Mouse (Mus musculus) forebrain, embryonic 13.5 days (tissue): ENCODE measurements around the gene Olfr608. TPM values are rescaled to one million over a fixed set of nuclear protein-coding genes. Genes with fewer than 3 reads are reported as not detected.
"Not testable (repeated sequence)": the region's sequence is repeated elsewhere in the genome, so short reads cannot be mapped to it uniquely, and the experiment has no call there.

Source experiments
- ATAC-seq: fragments of 200-750 bp; cut with Nextera tagmentation; 2 replicates; pipeline ENCODE4 v1.8.0; 2017
- H3K27ac ChIP-seq: fragments of 300-500 bp; sonication (generic); 2 replicates; pipeline ENCODE4 v1.5.1; 2015; ENCODE audit warnings: inconsistent platforms, mild to moderate bottlenecking, moderate library complexity
- H3K27me3 ChIP-seq: fragments of 300-500 bp; sonication (generic); 2 replicates; pipeline ENCODE4 v1.6.1; 2015; ENCODE audit warnings: mild to moderate bottlenecking, inconsistent platforms
- H3K36me3 ChIP-seq: fragments of 300-500 bp; sonication (generic); 2 replicates; pipeline ENCODE4 v1.6.1; 2015; ENCODE audit warnings: mild to moderate bottlenecking, inconsistent platforms; ENCODE audit not compliant: poor library complexity, severe bottlenecking
- H3K4me1 ChIP-seq: fragments of 300-500 bp; sonication (generic); 2 replicates; pipeline ENCODE4 v1.6.1; 2015; ENCODE audit warnings: inconsistent platforms
- H3K4me2 ChIP-seq: fragments of 300-500 bp; sonication (generic); 2 replicates; pipeline ENCODE4 v1.6.1; 2015; ENCODE audit warnings: inconsistent platforms, mild to moderate bottlenecking, moderate library complexity
- H3K4me3 ChIP-seq: fragments of 300-500 bp; sonication (generic); 2 replicates; pipeline ENCODE4 v1.5.1; 2015; ENCODE audit warnings: mild to moderate bottlenecking, inconsistent platforms
- H3K9ac ChIP-seq: fragments of 300-500 bp; sonication (generic); 2 replicates; pipeline ENCODE4 v1.6.1; 2015; ENCODE audit warnings: mild to moderate bottlenecking, inconsistent platforms
- H3K9me3 ChIP-seq: fragments of 300-500 bp; sonication (generic); replicated peaks from 2 replicates; pipeline ENCODE4 v1.6.1; 2016; ENCODE audit warnings: inconsistent platforms
- WGBS: fragments of 180-500 bp; shearing (Covaris S2); methylation state at CpG from one replicate; pipeline ENCODE4 v1.1.7; 2015; 5-methylcytosine and 5-hydroxymethylcytosine counted together
- polyA plus RNA-seq: library from polyadenylated mRNA; unstranded; fragments of >200 nt; fragmentation: Nextera tagmentation; extraction: Ambion mirVana; gene quantifications from 2 replicates; pipeline ENCODE4 v1.2.1, GENCODE M21; 2015

Gene Olfr608
- not detected in 2 replicates for polyA plus RNA-seq

GRCm38 (mm10) chr7:103469577-103469976, at the start of gene Olfr608:
TSS of gene Olfr608 (plus strand) at chr7:103469877.
- ATAC-seq: no peak
- H3K27ac ChIP-seq: no peak within 1 kb of the TSS
- H3K9ac ChIP-seq: no peak within 1 kb of the TSS
- no peaks in the 10 kb centered on the region for H3K9me3 ChIP-seq
- no peak within 1 kb of the TSS for H3K4me3 ChIP-seq
- H3K4me1 ChIP-seq: no peaks in the 10 kb centered on the region
- no peaks in the 10 kb centered on the region for H3K27me3 ChIP-seq
- no peaks in the 10 kb centered on the region for H3K36me3 ChIP-seq
- no peak within 1 kb of the TSS for H3K4me2 ChIP-seq

GRCm38 (mm10) chr7:103445339-103445738, 24.3 kb upstream of the Olfr608 start, which contains the start of gene Olfr605:
TSS of gene Olfr605 (minus strand) at chr7:103445439.
- Histone ChIP-seq H3K9me3 (no peaks in the 10 kb centered on the region), H3K4me2 (no peak within 1 kb of the TSS), H3K4me1 (no peaks in the 10 kb centered on the region), H3K4me3 (no peak within 1 kb of the TSS), H3K27me3 (no peaks in the 10 kb centered on the region), H3K36me3 (no peaks in the 10 kb centered on the region), H3K9ac (no peak within 1 kb of the TSS), H3K27ac (no peak within 1 kb of the TSS)
- no peak for ATAC-seq
- 85% methylated on average over 1 of the region's 1 CpGs for WGBS

DNA sequence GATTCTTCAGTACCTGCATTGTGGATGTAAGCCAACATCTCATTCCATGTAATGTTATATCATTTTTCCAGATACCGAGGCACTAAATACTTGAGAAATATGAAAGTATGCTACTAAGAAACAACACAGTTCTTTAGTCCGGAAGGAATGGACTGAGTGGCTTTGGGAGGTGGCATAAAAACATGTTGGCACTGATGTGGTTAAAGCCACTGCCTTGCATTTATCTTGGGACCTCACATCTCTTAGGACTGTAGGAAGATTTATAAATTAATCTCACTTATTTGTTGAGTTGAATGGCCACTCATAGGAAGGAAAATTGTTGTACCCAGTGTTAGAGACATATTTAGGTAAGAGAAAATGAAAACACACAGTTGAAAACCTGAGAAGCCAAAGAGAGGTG, 20.9 kb upstream of the Olfr608 start, which contains the start of gene Olfr606:
Gene Olfr606 (plus strand): TSS at position 301 of the 400 bp plus-strand sequence.
- Histone ChIP-seq H3K27ac (no peak within 1 kb of the TSS), H3K9ac (no peak within 1 kb of the TSS), H3K4me1 (no peaks in the 10 kb centered on the region), H3K27me3 (no peaks in the 10 kb centered on the region), H3K9me3 (no peaks in the 10 kb centered on the region), H3K36me3 (no peaks in the 10 kb centered on the region), H3K4me2 (no peak within 1 kb of the TSS), H3K4me3 (no peak within 1 kb of the TSS)
- 94% methylated on average over 2 of the region's 2 CpGs for WGBS
- no peak for ATAC-seq

- 92% methylated on average over 5 of the region's 5 CpGs for WGBS
- Histone ChIP-seq H3K27me3 (no peaks in the 10 kb centered on the region), H3K27ac (no peak overlapping the region), H3K4me1 (no peaks in the 10 kb centered on the region), H3K4me3 (no peak overlapping the region), H3K4me2 (no peak overlapping the region), H3K9me3 (no peaks in the 10 kb centered on the region), H3K9ac (no peak overlapping the region), H3K36me3 (no peaks in the 10 kb centered on the region)
- no peak for ATAC-seq
These were observed 9.1 kb upstream of the Olfr608 start for GRCm38 (mm10) chr7:103460590-103460989.

DNA sequence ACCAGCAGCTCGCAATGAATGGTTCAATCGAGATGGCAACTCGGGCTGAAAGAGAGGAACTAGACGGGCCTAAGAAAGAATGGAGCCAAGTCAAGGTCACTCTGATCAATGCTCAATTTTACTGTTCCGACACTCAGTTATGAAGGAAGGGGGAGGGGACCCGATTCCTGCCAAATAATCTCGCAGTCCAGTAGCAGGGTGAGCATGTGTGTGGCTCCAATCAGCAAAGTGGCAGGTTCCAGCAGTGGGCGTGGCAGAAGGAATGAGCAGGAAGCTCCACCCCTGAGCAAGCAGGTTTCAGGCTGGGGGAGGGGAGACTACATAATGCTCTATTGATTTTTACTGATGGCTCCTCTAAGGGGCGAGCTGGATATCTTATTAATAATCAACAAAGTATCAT, 7.4 kb downstream of the Olfr608 start:
- H3K4me3 ChIP-seq, H3K9me3 ChIP-seq, H3K4me1 ChIP-seq, H3K36me3 ChIP-seq, H3K27me3 ChIP-seq, H3K27ac ChIP-seq, H3K4me2 ChIP-seq, ATAC-seq, H3K9ac ChIP-seq: not testable (repeated sequence)
- 86% methylated on average over 9 of the region's 9 CpGs for WGBS

DNA sequence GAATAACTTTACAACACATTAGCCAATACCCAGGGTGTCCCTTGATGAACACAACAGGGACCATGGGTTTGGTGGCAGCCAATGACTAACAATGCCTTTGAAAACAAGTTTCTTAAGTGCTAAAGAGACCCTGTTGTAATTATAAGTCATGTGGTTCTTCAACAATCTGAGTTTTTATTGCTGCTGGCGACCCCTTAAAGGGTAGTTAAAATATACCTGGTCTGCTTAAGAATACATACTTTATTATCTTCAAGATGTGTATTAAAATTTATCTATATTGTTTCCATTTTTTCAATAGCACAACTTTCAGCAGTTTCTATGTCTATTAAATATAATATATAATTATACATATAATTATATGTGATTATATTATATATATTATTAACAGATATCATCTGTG, 28.3 kb downstream of the Olfr608 start, which contains the start of gene Olfr609:
Gene Olfr609 (minus strand): TSS at position 101 of the 400 bp plus-strand sequence.
- Histone ChIP-seq H3K4me1 (no peaks in the 10 kb centered on the region), H3K36me3 (no peaks in the 10 kb centered on the region), H3K9me3 (no peaks in the 10 kb centered on the region), H3K27me3 (no peaks in the 10 kb centered on the region), H3K4me2 (no peak within 1 kb of the TSS), H3K27ac (no peak within 1 kb of the TSS), H3K9ac (no peak within 1 kb of the TSS), H3K4me3 (no peak within 1 kb of the TSS)
- 52% methylated on average over 1 of the region's 1 CpGs for WGBS
- ATAC-seq: no peak

DNA sequence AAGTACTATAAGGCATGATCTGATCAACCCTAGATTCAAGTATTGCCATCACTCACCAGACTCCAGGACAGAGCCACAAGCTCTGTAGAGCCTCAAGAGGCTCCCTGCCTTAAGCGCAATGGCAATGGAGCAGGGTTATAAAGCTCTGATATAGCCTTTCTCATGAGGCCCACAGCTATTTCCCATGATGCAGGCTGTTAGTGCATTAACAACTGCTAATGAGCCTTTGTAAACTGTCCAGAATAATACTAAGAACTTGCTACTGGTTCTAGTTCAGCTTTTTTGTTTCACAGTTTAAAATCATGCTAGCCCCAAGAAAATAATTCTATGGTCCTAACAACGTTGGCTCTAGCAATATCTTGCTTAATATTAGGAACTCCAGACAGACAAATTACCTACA, 42.3 kb downstream of the Olfr608 start, which contains the start of gene Olfr610:
Gene Olfr610 (minus strand): TSS at position 101 of the 400 bp plus-strand sequence.
- H3K36me3 ChIP-seq: no peaks in the 10 kb centered on the region
- no peak within 1 kb of the TSS for H3K4me2 ChIP-seq
- no peak within 1 kb of the TSS for H3K27ac ChIP-seq
- H3K27me3 ChIP-seq: no peaks in the 10 kb centered on the region
- H3K4me3 ChIP-seq: no peak within 1 kb of the TSS
- no peak within 1 kb of the TSS for H3K9ac ChIP-seq
- WGBS: 90% methylated on average over 2 of the region's 2 CpGs
- no peaks in the 10 kb centered on the region for H3K4me1 ChIP-seq
- H3K9me3 ChIP-seq: no peaks in the 10 kb centered on the region
- ATAC-seq: no peak

GRCm38 (mm10) chr7:103520746-103521145, 51.1 kb downstream of the Olfr608 start, which contains the start of gene Olfr611:
TSS of gene Olfr611 (minus strand) at chr7:103520846.
- not testable (repeated sequence) for H3K27ac ChIP-seq, H3K4me1 ChIP-seq, ATAC-seq, H3K4me3 ChIP-seq, H3K4me2 ChIP-seq, H3K9ac ChIP-seq, H3K9me3 ChIP-seq, H3K27me3 ChIP-seq, H3K36me3 ChIP-seq
- 56% methylated on average over 1 of the region's 1 CpGs for WGBS

Other genes starting within 250 kb of the Olfr608 start
- not detected in 2 replicates for gene Usp17ld, start 217.4 kb upstream of the Olfr608 start, polyA plus RNA-seq
- not detected in 2 replicates for gene Olfr596, start 164.2 kb upstream of the Olfr608 start, polyA plus RNA-seq
- not detected in 2 replicates for gene Olfr597, start 153.6 kb upstream of the Olfr608 start, polyA plus RNA-seq
- gene Olfr598, start 146.3 kb upstream of the Olfr608 start, polyA plus RNA-seq: not detected in 2 replicates
- not detected in 2 replicates for gene Olfr599, start 134.0 kb upstream of the Olfr608 start, polyA plus RNA-seq
- not detected in 2 replicates for gene Olfr600, start 120.2 kb upstream of the Olfr608 start, polyA plus RNA-seq
- not detected in 2 replicates for gene Olfr601, start 107.2 kb upstream of the Olfr608 start, polyA plus RNA-seq
- not detected in 2 replicates for gene Olfr603, start 83.7 kb upstream of the Olfr608 start, polyA plus RNA-seq
- not detected in 2 replicates for gene Usp17lc, start 54.8 kb upstream of the Olfr608 start, polyA plus RNA-seq
- gene Olfr605, start 24.4 kb upstream of the Olfr608 start, polyA plus RNA-seq: not detected in 2 replicates
- not detected in 2 replicates for gene Olfr606, start 20.8 kb upstream of the Olfr608 start, polyA plus RNA-seq
- gene Olfr607, start 5.7 kb upstream of the Olfr608 start, polyA plus RNA-seq: not detected in 2 replicates
- not detected in 2 replicates for gene Olfr609, start 28.2 kb downstream of the Olfr608 start, polyA plus RNA-seq
- gene Olfr610, start 42.2 kb downstream of the Olfr608 start, polyA plus RNA-seq: not detected in 2 replicates
- not detected in 2 replicates for gene Olfr611, start 51.0 kb downstream of the Olfr608 start, polyA plus RNA-seq
- gene Olfr612, start 72.8 kb downstream of the Olfr608 start, polyA plus RNA-seq: not detected in 2 replicates
- not detected in 2 replicates for gene Olfr613, start 78.2 kb downstream of the Olfr608 start, polyA plus RNA-seq
- not detected in 2 replicates for gene Olfr615, start 86.2 kb downstream of the Olfr608 start, polyA plus RNA-seq
- gene Olfr616, start 99.3 kb downstream of the Olfr608 start, polyA plus RNA-seq: not detected in 2 replicates
- gene Olfr617, start 103.2 kb downstream of the Olfr608 start, polyA plus RNA-seq: not detected in 2 replicates
- gene Olfr618, start 120.2 kb downstream of the Olfr608 start, polyA plus RNA-seq: not detected in 2 replicates
- not detected in 2 replicates for gene Olfr619, start 130.7 kb downstream of the Olfr608 start, polyA plus RNA-seq
- not detected in 2 replicates for gene Olfr620, start 142.7 kb downstream of the Olfr608 start, polyA plus RNA-seq
- gene Olfr622, start 172.8 kb downstream of the Olfr608 start, polyA plus RNA-seq: not detected in 2 replicates
- not detected in 2 replicates for gene Olfr623, start 193.8 kb downstream of the Olfr608 start, polyA plus RNA-seq
- 0.03 TPM in 1 of 2 replicates, not detected in the other for gene Olfr624, start 201.3 kb downstream of the Olfr608 start, polyA plus RNA-seq
- gene Olfr625-ps1, start 212.8 kb downstream of the Olfr608 start, polyA plus RNA-seq: not detected in 2 replicates
- gene Olfr243, start 244.8 kb downstream of the Olfr608 start, polyA plus RNA-seq: not detected in 2 replicates